ENCODE assay signal across 8 mouse cellular contexts in the genomic region with DNA sequence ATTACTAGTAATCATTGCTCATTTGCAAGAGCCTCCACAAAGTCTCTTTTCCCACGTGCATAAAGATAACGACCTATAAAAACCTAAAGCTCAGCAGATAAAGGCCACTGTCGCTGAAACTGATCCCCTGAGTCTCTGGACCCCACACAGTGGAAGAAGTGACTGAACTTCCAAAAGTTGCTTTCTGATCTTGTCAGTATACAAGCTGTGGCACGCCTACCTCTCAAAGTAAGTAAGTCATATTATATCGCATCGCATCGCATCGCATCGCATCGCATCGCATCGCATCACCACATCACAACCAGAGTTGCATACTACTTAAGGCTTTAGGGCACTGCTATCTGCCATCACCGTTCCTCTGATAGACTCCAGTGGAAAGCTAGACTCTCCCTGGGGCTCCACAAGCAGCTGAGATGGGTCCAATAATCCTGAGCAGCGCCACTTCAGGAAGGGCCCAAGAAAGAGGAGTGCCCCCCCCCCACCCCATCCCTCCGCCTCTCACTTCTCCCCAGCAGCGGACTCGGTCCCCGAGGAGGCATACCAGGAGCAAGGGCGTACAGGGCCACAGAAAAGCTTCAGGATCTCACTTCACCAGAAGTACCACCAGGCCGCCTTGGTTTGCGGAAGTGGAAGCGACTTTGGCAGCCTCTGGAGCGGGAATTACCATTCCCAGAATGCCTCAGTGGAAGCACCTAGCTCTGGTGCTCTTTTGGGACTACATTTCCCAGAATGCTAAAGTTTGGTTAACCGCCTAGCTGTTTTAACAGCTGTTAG. TPM values are rescaled to one million over a fixed set of nuclear protein-coding genes. Genes with fewer than 3 reads are reported as not detected.
DNase-seq lines count a peak whose midpoint lies in the region; ATAC-seq lines count a peak whose summit lies in the region.

No protein-coding gene starts in this region.

- H3K4me1 ChIP-seq in hindbrain, embryonic 14.5 days (replicated peaks; ENCODE audit: control insufficient read depth, insufficient read depth, low read length) = 0 out of 2 replicates have a peak, but pooled peaks cover 3% of the 10 kb centered on the region

- no peaks in the 10 kb centered on the region for H3K9me3 ChIP-seq in hindbrain, embryonic 14.5 days (ENCODE audit: control insufficient read depth, low read length)

- H3K4me2 ChIP-seq in hindbrain, embryonic 14.5 days (replicated peaks) = peak overlapping the region; percentile 65

- WGBS in hindbrain, embryonic 14.5 days = 13% methylated on average over 24 of the region's 24 CpGs

- peak; percentile 90 for ATAC-seq in hindbrain, embryonic 14.5 days (ENCODE audit: low FRiP score)

- H3K27ac ChIP-seq in hindbrain, embryonic 14.5 days = no peak overlapping the region

- H3K36me3 ChIP-seq in hindbrain, embryonic 14.5 days (replicated peaks; ENCODE audit: control insufficient read depth, insufficient read depth) = peaks cover 25% of the 10 kb centered on the region

- H3K9ac ChIP-seq in hindbrain, embryonic 14.5 days = peak overlapping the region; percentile 79

- no peaks in the 10 kb centered on the region for H3K27me3 ChIP-seq in hindbrain, embryonic 14.5 days (ENCODE audit: control insufficient read depth, insufficient read depth, low read length)

- H3K4me3 ChIP-seq in hindbrain, embryonic 14.5 days (replicated peaks; ENCODE audit: low read length) = peak overlapping the region; percentile 57

- peak; percentile 56 for DNase-seq in adrenal gland, adult 8-10 months
- peak; percentile 71 to 76 for DNase-seq in cerebellum, postnatal 36 days
- peak; percentile 76 for DNase-seq in gastrocnemius, adult 18-20 months (ENCODE audit: low spot score)
- DNase-seq in hindbrain, embryonic 14.5 days (ENCODE audit: low spot score) = peak; percentile 87
- DNase-seq in layer of hippocampus, postnatal 25 days (ENCODE audit: extremely low spot score in 1 of 2, low spot score in 1 of 2) = peak; percentile 62 to 64
- peak; percentile 84 for DNase-seq in lung, postnatal 10 days
- DNase-seq in ovary, postnatal 36 days (ENCODE audit: low spot score) = peak; percentile 60
- DNase-seq in T-cell, adult 2 months (ENCODE audit: low spot score) = no peak

RNA-seq across cellular contexts. Expression of a gene that starts 3.6 kb away (rescaled TPM):
- total RNA-seq in adrenal gland, adult 8-10 months (2022) = 10 to 100 TPM in 3 of 4 experiments, 1 to 10 TPM in 1; 8.4 to 13.1 (median 12.2) TPM
- total RNA-seq in gastrocnemius, adult 18-20 months (2021) = 1 to 10 TPM; 2.3 to 2.4 TPM
- 4.0 and 5.5 TPM in 2 replicates for polyA plus RNA-seq in hindbrain, embryonic 14.5 days (2014; fragmentation: Nextera tagmentation; extraction: Ambion mirVana)
- 10 to 100 TPM in 1 of 2 experiments, 1 to 10 TPM in 1; 8.8 to 11.3 TPM for total RNA-seq in layer of hippocampus, postnatal 25 days (2021)

RNA-seq across cellular contexts. Expression of a gene that starts 29.7 kb away (rescaled TPM):
- 1 to 10 TPM; 4.0 to 4.8 (median 4.3) TPM for total RNA-seq in adrenal gland, adult 8-10 months (2022)
- total RNA-seq in gastrocnemius, adult 18-20 months (2021) = 1 to 10 TPM; 2.4 to 2.6 TPM
- polyA plus RNA-seq in hindbrain, embryonic 14.5 days (2014; fragmentation: Nextera tagmentation; extraction: Ambion mirVana) = 2.9 and 3.9 TPM in 2 replicates
- total RNA-seq in layer of hippocampus, postnatal 25 days (2021) = 1 to 10 TPM; 8.5 to 9.0 TPM

RNA-seq across cellular contexts. Expression of a gene that starts 32.8 kb away (rescaled TPM):
- total RNA-seq in adrenal gland, adult 8-10 months (2022) = under 1 TPM; 0.28 to 0.56 (median 0.44) TPM
- total RNA-seq in gastrocnemius, adult 18-20 months (2021) = under 1 TPM; 0.07 to 0.28 TPM
- 3.7 and 4.0 TPM in 2 replicates for polyA plus RNA-seq in hindbrain, embryonic 14.5 days (2014; fragmentation: Nextera tagmentation; extraction: Ambion mirVana)
- 1 to 10 TPM; 3.6 to 3.9 TPM for total RNA-seq in layer of hippocampus, postnatal 25 days (2021)

RNA-seq across cellular contexts. Expression of a gene that starts 46.9 kb away (rescaled TPM):
- 1 to 10 TPM; 2.9 to 5.6 (median 4.1) TPM for total RNA-seq in adrenal gland, adult 8-10 months (2022)
- total RNA-seq in gastrocnemius, adult 18-20 months (2021) = 1 to 10 TPM; 1.8 to 2.1 TPM
- polyA plus RNA-seq in hindbrain, embryonic 14.5 days (2014; fragmentation: Nextera tagmentation; extraction: Ambion mirVana) = 7.1 TPM in 2 replicates
- 1 to 10 TPM; 7.7 to 8.1 TPM for total RNA-seq in layer of hippocampus, postnatal 25 days (2021)
